In the genomic region with DNA sequence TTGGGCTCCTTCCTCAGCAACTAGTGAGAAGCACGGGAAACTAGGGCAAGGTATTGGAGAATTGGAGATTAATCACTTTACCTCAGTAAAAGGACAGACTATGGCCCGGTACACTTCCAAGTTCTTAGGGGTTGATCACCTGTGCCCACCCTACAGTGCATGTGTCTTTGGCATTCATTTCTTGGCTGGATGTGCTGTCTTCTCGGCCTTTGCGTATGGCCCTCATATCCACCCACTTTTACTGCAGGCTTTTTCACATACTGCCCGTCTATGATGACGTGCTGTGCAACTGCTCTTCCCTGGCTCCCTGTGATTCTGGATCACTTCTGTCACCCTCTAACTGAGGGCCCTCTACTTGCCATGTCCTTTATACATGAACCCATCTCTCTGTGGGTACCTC, we compare ENCODE assay signal across 8 mouse cellular contexts. TPM values are rescaled to one million over a fixed set of nuclear protein-coding genes. Genes with fewer than 3 reads are reported as not detected.
DNase-seq lines count a peak whose midpoint lies in the region; ATAC-seq and TF ChIP-seq lines count a peak whose summit lies in the region.

No protein-coding gene starts in this region.

- whole genome bisulfite sequencing in limb, embryonic 15.5 days, result 79% methylated on average over 6 of the region's 6 CpGs
- WGBS in stomach, postnatal 0 days, result 89% methylated on average over 6 of the region's 6 CpGs

- H3K9me3 ChIP-seq in limb, embryonic 15.5 days, result no peaks in the 10 kb centered on the region
- no peaks in the 10 kb centered on the region for H3K9me3 ChIP-seq in stomach, postnatal 0 days (ENCODE audit: control insufficient read depth, low read length)

- intact Hi-C loops in gastrocnemius, adult 2 months (cut with DNase I), result loop anchor here (5.0 kb wide), 1 partner anchor 46 kb away; a partner anchor contains a TSS

- no peaks in the 10 kb centered on the region for H3K36me3 ChIP-seq in limb, embryonic 15.5 days
- H3K36me3 ChIP-seq in stomach, postnatal 0 days (ENCODE audit: control insufficient read depth, insufficient read depth, low read length), result no peaks in the 10 kb centered on the region

- TF ChIP-seq EP300 in stomach, postnatal 0 days (optimal IDR thresholded peaks at IDR 0.05), result no peak

- 0 out of 2 replicates have a peak overlapping the region, but pooled peaks have one; percentile 48 for H3K4me2 ChIP-seq in limb, embryonic 15.5 days
- peak overlapping the region; percentile 53; the same call in 1 of the 2 replicates for H3K4me2 ChIP-seq in stomach, postnatal 0 days (replicated peaks; ENCODE audit: low read depth)

- H3K4me1 ChIP-seq in limb, embryonic 15.5 days, result peaks cover 20% of the 10 kb centered on the region
- H3K4me1 ChIP-seq in stomach, postnatal 0 days (replicated peaks; ENCODE audit: control insufficient read depth, insufficient read depth), result peaks cover 5% of the 10 kb centered on the region

- H3K9ac ChIP-seq in limb, embryonic 15.5 days, result no peak overlapping the region
- H3K9ac ChIP-seq in stomach, postnatal 0 days (ENCODE audit: low read length), result no peak overlapping the region

- H3K27ac ChIP-seq in gastrocnemius, adult 2 months, result peak overlapping the region; percentile 87
- H3K27ac ChIP-seq in limb, embryonic 15.5 days, result no peak overlapping the region
- no peak overlapping the region for H3K27ac ChIP-seq in stomach, postnatal 0 days (replicated peaks)

- no peak for ATAC-seq in limb, embryonic 15.5 days (ENCODE audit: insufficient number of reproducible peaks, low FRiP score, low TSS enrichment, low read depth)
- ATAC-seq in stomach, postnatal 0 days (ENCODE audit: low FRiP score, low TSS enrichment), result no peak

- H3K4me3 ChIP-seq in gastrocnemius, adult 2 months, result peak overlapping the region; percentile 80
- peak overlapping the region; percentile 99 for H3K4me3 ChIP-seq in limb, embryonic 15.5 days
- no peak overlapping the region for H3K4me3 ChIP-seq in stomach, postnatal 0 days (ENCODE audit: low read depth, low read length)

- H3K27me3 ChIP-seq in limb, embryonic 15.5 days, result no peaks in the 10 kb centered on the region
- H3K27me3 ChIP-seq in stomach, postnatal 0 days (ENCODE audit: control insufficient read depth, insufficient read depth, low read length), result no peaks in the 10 kb centered on the region

- no peak for DNase-seq in gastrocnemius, adult 2 months
- no peak for DNase-seq in gastrocnemius, postnatal 4 days (ENCODE audit: low spot score in 2 of 2)
- peak; percentile 7 for DNase-seq in thymus, postnatal 0 days (ENCODE audit: low spot score)
- DNase-seq in thymus, postnatal 25 days, result no peak
- DNase-seq in stomach, postnatal 0 days (ENCODE audit: low spot score), result no peak
- no peak for DNase-seq in right cerebral cortex, postnatal 10 days (ENCODE audit: low spot score in 2 of 2)
- no peak for DNase-seq in frontal cortex, postnatal 25 days (ENCODE audit: low spot score in 2 of 2)

- no peak for TF ChIP-seq CTCF in gastrocnemius, adult 2 months (IDR thresholded peaks at IDR 0.05)
- no peak for TF ChIP-seq CTCF in stomach, postnatal 0 days (IDR thresholded peaks at IDR 0.05; ENCODE audit: low read depth)

RNA-seq across cellular contexts. Expression of a gene that starts 1.0 kb away (rescaled TPM):
- 10 to 100 TPM; 45.5 to 52.8 TPM for total RNA-seq in gastrocnemius, adult 2 months (2021)
- 10 to 100 TPM; 56.7 to 58.3 TPM for total RNA-seq in gastrocnemius, postnatal 4 days (2021)
- polyA plus RNA-seq in thymus, postnatal 0 days (2015; fragmentation: Nextera tagmentation; extraction: Ambion mirVana), result 13.9 and 14.4 TPM in 2 replicates
- polyA plus RNA-seq in limb, embryonic 15.5 days (2015; fragmentation: Nextera tagmentation; extraction: Ambion mirVana), result 13.1 and 15.0 TPM in 2 replicates
- 7.1 and 8.0 TPM in 2 replicates for polyA plus RNA-seq in stomach, postnatal 0 days (2015; fragmentation: Nextera tagmentation; extraction: Ambion mirVana)

RNA-seq across cellular contexts. Expression of a gene that starts 19.7 kb away (rescaled TPM):
- total RNA-seq in gastrocnemius, adult 2 months (2021), result 100 to 1,000 TPM; 212 to 228 TPM
- total RNA-seq in gastrocnemius, postnatal 4 days (2021), result 100 to 1,000 TPM; 179 to 182 TPM
- polyA plus RNA-seq in thymus, postnatal 0 days (2015; fragmentation: Nextera tagmentation; extraction: Ambion mirVana), result 223 and 234 TPM in 2 replicates
- polyA plus RNA-seq in limb, embryonic 15.5 days (2015; fragmentation: Nextera tagmentation; extraction: Ambion mirVana), result 223 and 241 TPM in 2 replicates
- 165 and 168 TPM in 2 replicates for polyA plus RNA-seq in stomach, postnatal 0 days (2015; fragmentation: Nextera tagmentation; extraction: Ambion mirVana)

RNA-seq across cellular contexts. Expression of a gene that starts 32.9 kb away (rescaled TPM):
- total RNA-seq in gastrocnemius, adult 2 months (2021), result 10 to 100 TPM; 44.1 to 50.2 TPM
- total RNA-seq in gastrocnemius, postnatal 4 days (2021), result 10 to 100 TPM; 55.0 to 57.0 TPM
- polyA plus RNA-seq in thymus, postnatal 0 days (2015; fragmentation: Nextera tagmentation; extraction: Ambion mirVana), result 107 and 108 TPM in 2 replicates
- polyA plus RNA-seq in limb, embryonic 15.5 days (2015; fragmentation: Nextera tagmentation; extraction: Ambion mirVana), result 62.9 and 64.3 TPM in 2 replicates
- polyA plus RNA-seq in stomach, postnatal 0 days (2015; fragmentation: Nextera tagmentation; extraction: Ambion mirVana), result 61.4 and 63.4 TPM in 2 replicates

RNA-seq across cellular contexts. Expression of a gene that starts 39.9 kb away (rescaled TPM):
- not detected for total RNA-seq in gastrocnemius, adult 2 months (2021)
- under 1 TPM in 1 of 2 experiments, not detected in 1; 0.16 TPM for total RNA-seq in gastrocnemius, postnatal 4 days (2021)
- polyA plus RNA-seq in thymus, postnatal 0 days (2015; fragmentation: Nextera tagmentation; extraction: Ambion mirVana), result 101 and 108 TPM in 2 replicates
- polyA plus RNA-seq in limb, embryonic 15.5 days (2015; fragmentation: Nextera tagmentation; extraction: Ambion mirVana), result 0.05 TPM in 1 of 2 replicates, not detected in the other
- 0.08 and 0.11 TPM in 2 replicates for polyA plus RNA-seq in stomach, postnatal 0 days (2015; fragmentation: Nextera tagmentation; extraction: Ambion mirVana)

RNA-seq across cellular contexts. Expression of a gene that starts 43.7 kb away (rescaled TPM):
- total RNA-seq in gastrocnemius, adult 2 months (2021), result 1 to 10 TPM; 7.6 to 8.1 TPM
- 10 to 100 TPM; 20.2 to 20.6 TPM for total RNA-seq in gastrocnemius, postnatal 4 days (2021)
- 58.9 and 61.4 TPM in 2 replicates for polyA plus RNA-seq in thymus, postnatal 0 days (2015; fragmentation: Nextera tagmentation; extraction: Ambion mirVana)
- polyA plus RNA-seq in limb, embryonic 15.5 days (2015; fragmentation: Nextera tagmentation; extraction: Ambion mirVana), result 48.5 and 56.0 TPM in 2 replicates
- polyA plus RNA-seq in stomach, postnatal 0 days (2015; fragmentation: Nextera tagmentation; extraction: Ambion mirVana), result 20.2 and 21.5 TPM in 2 replicates
